Mouse (Mus musculus) kidney, adult 2 months (tissue): ENCODE measurements around the gene Samd8.

ENCODE experiments used
- CTCF ChIP-seq: fragments of 200-500 bp; conservative IDR thresholded peaks from 2 replicates; pipeline ENCODE4 v1.5.1; 2011; ENCODE audit warnings: low read depth, mild to moderate bottlenecking, control low read depth, low read length, moderate library complexity, mixed read lengths; ENCODE audit not compliant: insufficient read depth, insufficient read length
- POLR2A ChIP-seq: fragments of 200-500 bp; IDR thresholded peaks from one replicate; pipeline ENCODE4 v1.6.1; 2011; ENCODE audit warnings: low read depth, low read length, control low read depth

- TF ChIP-seq CTCF (no peak), POLR2A (no peak)
Observed at GRCm38 (mm10) chr14:21747436-21748141, 2.7 kb upstream of the Samd8 start.
